Mouse (Mus musculus): Measurements from ENCODE around the gene Procr.
"Not testable (repeated sequence)": the region's sequence is repeated elsewhere in the genome, so short reads cannot be mapped to it uniquely, and the experiment has no call there.

Gene Procr

DNA sequence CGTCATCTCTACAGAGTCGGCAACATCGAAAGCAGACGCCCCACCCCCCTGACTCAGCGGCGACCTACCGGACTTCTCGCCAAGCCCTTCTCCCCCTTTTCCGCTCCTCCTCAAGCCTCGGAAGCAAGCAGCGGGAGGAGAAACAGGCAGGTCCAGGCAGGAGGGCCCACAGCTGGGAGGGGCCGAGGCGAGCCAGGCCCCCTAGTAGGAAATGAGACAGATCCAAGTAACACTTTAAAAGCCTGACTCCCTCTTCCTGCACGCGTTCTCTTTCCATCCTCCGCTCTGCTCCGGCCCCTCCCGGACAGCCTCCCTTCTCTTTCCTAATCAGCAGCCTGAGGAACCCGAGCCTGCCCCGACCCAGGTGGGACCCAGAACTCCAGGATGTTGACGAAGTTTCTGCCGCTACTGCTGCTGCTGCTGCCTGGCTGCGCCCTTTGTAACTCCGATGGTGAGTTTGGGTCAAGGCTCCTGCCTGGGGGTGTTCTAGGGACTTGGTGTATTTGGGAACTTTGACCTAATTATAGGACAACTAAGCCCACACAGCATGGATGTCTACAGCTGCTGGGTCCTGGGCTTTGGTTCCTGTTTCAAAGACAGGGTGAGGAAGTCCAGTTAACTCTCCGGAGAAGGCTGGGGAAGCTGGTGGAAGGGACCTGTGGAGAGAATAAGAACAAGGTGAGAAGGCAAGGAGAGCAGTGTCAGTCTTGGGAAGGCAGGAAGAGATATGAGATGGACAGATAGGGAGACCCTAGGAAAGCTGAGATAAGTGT, at the start of gene Procr:
Gene Procr, plus strand, starts transcription at position 104 of the 773 bp plus-strand sequence.
- peak; percentile 55 for DNase-seq (ENCODE audit: low read depth, low spot score)

DNA sequence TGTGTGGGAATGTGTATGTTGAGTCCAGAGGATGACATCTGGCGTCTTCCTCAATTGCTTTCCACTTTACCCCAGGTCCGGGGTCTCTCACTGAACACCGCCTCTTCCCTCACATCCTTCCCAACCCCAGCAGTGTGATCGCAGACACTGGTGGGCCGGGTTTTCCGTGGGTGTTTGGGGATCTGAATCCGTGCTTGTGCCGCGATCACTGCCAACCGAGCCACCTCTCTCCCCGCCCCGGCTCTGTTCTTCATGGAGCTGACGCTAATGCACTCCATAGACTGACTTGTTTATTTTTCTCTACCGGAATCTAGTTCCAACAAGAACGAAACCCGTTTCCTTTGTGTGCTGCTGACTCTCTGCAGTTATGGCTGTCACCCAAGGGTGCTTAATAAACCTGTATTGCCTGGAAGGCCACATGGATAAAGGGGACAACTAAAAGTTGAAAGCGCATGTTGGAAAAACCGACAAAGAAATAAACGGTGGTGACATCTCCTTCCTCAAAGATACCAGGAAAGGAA, 49.5 kb upstream of the Procr start:
- no peak for DNase-seq (ENCODE audit: low read depth, low spot score)

DNA sequence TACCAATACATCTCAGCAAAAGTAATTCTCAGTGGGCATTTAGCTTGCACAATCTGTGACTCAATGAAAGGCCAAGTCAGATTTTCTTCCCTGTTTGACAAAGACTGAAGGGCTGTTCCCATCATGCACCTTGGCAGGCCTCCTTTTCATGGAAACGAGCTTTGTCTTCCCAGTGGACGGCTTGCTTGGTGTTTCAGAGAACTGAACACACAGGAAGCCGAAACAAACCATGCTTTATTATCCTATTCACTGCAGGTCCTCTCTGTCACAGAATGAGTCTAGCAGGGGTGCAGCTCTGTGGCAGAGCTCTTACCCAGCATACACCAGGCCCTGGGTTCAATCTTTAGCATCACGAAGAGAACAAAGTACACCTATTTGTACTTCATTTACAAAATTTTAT, 47.3 kb upstream of the Procr start:
- DNase-seq (ENCODE audit: low read depth, low spot score) = no peak

DNA sequence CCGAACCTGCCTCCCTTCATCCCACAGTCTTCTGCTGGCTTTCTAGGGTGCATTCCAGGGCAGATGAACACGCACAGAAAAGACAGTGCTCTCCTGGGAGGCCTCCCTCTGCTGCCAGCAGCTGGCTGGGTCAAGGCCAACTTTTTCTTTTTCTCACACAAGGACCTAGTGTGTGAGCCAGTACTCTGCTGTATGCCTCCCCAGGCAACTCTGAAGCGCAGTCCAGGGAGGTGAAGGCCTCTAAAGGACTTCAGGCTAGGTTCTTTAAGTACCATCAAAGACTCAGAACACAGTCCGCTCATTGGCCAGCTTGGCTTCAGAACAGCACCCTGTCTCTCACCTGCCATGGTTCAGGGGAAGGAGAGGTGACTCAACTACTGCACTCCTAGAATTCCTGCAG, 43.7 kb upstream of the Procr start:
- DNase-seq (ENCODE audit: low read depth, low spot score) = no peak

DNA sequence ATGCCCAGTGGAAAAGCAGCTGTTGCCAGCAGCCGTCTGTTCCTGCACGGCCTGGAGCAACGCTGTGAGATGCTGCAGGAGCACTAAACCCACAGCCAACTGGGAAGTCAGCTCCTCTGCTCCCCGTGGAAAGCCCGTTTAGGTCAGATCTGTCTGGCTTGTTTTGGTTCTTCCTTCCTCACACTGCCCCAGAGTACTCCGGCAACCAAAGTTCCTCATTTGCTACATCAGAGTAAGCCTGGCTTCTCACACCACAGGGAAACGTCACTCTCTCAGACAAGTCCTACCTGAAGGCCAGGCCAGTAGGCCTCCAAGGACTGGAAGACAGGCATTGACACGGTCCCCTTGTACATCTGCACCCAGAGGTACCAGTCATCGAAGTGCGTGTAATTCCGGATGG, 40.4 kb upstream of the Procr start:
- DNase-seq (ENCODE audit: low read depth, low spot score) = no peak

DNA sequence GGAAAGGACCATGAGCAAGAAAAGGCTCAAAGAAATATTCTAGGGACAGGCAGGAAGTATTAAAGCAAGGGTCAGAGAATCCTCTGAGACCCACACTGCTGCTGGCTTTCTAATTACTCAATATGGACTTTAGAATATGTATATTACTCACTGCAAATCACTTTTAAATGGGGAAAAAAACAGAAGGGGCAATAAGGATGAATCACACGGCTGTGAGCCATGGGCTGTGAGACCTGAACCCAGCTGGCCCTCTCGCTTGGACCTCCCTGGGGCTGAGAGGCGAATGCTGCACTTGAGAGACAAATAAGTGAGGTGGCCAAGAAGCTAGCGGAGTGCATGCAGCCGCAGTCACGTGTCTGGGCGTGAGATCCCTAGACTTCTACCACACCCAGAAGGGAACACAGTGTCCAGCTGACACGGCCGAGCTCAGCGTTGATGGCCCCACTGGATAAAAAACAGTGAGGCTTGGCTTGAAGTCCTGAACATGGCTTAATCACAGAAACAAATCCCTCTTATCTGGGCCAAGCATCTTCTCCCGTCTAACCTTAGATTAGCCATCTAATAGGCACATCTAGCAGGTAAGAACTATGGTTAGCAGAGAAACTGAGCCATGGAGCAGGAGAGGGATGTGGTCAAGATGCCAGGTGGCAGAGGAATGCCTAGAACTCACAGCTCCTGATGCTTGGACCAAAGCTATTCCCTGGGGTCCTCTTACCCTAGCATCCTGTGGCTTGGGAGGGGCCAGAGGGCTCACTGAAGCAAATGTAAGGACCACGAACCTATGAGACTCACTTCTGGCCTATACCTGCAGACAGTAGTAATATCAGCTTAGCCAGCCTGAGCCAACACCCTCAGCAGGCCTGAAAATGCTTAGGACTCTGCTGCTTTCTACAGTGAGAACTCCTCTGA, 33.6 kb upstream of the Procr start:
- no peak for DNase-seq (ENCODE audit: low read depth, low spot score)

DNA sequence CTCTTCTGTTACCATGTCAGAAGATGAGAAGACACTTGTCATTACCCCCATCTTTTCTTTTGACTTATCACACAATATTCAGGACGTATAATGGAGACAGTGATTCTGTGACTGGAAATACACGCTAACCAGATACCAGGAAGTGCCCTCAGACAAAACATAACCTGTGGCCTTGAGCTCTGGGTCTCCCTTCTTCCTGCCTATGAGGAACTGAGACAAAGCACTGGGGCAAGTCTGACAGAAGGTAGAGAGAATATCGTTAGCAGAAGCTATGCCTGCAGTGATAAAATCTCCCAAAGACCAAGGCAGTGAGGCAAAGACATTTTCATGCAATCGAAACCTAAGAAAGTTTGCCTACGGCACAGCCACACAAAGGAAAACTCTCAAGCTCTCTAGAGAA, 30.3 kb upstream of the Procr start:
- DNase-seq (ENCODE audit: low read depth, low spot score) = no peak

DNA sequence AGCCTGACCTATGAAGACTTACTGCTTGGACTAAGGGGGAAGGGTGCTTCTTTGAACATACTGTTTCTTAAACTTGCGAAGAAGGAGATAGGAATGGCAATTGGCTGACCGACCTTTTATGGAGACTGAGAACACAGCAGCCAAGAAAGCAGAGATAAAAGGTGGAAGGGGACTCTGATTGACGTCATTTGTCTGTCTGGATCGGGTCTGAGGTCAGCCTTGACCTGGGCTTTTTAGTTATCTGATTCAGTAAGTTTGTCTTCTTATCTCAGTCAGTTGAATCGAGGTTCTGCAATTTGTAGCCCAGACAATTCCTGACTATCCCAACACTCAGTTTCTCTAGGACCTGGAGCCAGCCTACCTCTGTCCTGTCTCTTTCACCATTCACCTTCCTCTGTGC, 26.9 kb upstream of the Procr start:
- DNase-seq (ENCODE audit: low read depth, low spot score) = no peak

DNA sequence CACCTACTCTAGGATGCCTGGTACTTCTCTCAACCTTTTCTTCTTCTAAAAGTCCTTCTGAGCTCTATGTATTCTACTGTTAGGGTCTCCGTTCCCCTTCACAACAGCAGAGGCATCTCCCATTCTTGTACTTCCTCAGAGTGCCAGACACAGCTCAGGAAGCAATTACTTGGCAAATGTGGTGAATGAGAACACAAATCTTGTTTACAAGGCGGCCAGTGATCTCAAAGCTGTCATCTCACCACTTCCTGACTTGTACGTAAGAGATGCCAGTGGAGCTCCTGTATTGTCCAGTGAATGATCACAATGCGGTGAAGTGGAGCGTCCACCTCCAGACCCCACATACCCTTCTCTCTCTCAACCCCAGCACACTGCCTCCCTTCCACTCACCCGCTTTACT, 26.4 kb upstream of the Procr start:
- DNase-seq (ENCODE audit: low read depth, low spot score) = no peak

DNA sequence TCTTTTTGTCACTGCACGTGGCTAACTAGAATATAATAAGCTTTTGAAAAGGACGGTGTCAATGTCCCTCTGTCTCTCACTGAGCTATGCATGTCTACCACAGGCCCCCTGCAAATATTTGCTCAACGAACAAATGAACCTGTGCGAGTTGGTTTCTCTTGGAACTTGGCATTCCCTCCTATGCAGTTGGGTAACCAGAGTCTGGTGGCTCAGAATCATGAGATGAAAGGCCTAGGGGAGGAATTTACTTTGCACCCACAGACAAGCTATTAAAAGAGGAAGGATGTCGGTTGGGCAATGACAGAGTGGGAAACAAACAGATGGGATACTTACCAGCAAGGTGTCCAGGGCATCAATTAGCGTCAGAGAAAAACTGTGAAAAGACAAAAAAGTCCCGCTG, 24.6 kb upstream of the Procr start:
- no peak for DNase-seq (ENCODE audit: low read depth, low spot score)

DNA sequence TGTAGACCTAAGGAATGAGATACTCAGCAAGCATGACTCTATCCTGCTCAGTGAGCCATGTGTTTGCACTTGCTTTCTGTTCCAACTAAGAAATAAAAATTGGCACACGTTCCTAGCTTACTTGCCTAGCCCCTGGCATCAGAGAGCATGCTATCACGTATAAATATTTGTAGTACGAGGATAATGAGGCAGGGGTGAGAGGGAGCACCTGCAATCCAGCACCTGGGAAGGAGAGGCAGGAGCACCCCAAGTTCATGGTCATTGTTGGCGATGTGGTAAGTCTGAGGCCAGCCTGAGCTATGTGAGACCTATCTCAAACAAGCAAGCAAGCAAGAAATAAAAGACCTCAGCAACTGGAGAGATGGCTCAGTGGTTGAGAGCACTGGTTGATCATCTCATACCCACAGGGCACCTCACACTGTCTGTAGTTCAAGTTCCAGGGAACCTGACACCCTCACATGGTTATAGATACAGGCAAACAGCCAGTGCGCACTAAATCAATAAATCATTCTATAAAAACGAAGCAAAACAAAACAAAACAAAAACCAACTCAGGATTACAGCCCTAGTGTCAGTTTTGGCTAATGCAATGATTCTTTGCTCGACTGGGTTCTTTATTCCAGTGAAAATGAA, 23.0 kb upstream of the Procr start:
- DNase-seq (ENCODE audit: low read depth, low spot score) = no peak

DNA sequence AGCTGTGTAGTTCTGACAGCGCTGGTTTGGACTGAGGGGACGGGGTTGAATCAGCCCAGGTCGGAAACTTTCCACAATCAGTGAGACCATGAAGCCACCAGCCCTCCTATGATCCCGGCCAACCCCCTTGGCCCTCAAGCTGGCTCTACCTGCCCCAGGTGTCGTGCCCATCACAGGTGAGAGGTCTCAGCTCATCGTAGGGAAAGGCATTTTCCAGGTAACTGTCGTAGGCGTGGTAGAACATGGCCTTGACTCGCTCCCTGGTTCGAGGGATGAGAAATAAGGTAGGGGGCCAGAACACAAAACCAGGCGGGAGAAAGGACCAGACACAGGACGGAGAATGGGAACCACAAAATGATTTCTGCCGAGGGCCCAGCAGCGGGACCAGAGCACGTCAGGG, 22.2 kb upstream of the Procr start:
- DNase-seq (ENCODE audit: low read depth, low spot score) = no peak

DNA sequence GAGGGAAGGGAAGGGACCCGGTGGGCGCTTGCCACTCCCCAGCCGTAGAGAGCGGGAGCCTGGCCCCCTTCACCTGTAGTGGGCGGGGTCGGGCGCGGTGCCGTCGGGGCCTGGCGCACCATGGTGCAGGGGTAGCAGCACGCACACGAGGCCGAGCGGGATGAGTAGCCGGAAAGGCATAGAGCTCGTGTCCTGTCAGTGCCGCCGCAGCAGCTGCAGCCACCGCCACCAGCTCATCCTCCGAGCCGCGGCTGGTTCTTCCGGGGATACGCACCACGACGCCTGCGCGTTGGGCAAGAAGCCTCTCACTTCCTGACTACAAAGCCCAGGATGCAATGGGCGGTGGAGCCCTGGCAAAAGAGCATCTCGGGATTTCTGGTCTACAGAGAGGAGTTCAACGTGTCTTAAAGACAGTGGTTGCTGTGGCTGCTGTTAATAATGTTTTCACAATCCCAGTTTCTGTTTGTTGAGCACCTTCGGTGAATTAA, 21.7 kb upstream of the Procr start, which contains the start of gene Edem2:
Gene Edem2, minus strand, starts transcription at position 318 of the 488 bp plus-strand sequence.
- peak; percentile 91 for DNase-seq (ENCODE audit: low read depth, low spot score)

DNA sequence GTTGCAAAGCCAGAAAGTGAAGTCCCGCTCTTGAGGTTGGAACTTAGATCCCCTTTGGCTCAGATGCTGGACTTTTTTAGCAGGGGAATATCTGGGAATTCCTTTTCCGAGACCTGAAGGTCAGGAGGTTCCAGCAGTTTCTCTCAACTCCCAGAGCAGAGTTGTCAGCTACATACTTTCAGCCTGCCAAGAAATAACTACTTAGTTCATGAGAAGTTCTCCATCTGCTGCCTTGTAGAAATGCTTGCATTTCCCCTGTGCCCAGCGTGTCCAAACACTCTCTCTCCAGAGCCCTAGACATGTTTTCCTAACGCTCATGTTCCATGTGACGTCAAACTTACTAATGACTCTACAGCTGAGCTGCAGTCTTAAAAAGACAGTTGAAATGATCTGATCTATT, 15.8 kb upstream of the Procr start:
- DNase-seq (ENCODE audit: low read depth, low spot score) = no peak

DNA sequence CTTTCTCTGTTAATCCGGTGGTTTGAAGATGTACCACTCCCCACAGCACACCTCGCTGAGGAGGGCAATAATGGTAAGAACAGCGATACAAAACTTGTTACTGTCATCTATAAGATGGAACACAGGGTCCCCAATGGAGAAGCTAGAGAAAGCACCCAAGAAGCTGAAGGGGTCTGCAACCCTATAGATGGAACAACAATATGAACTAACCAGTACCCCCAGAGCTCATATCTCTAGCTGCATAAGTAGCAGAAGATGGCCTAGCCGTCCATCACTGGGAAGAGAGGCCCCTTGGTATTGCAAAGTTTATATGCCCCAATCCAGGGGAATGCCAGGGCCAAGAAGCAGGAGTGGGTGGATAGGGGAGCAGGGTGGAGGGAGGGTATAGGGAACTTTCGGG, 15.2 kb upstream of the Procr start, which contains the start of gene Gm17581:
Gene Gm17581, minus strand, starts transcription at position 101 of the 400 bp plus-strand sequence.
- not testable (repeated sequence) for DNase-seq (ENCODE audit: low read depth, low spot score)

DNA sequence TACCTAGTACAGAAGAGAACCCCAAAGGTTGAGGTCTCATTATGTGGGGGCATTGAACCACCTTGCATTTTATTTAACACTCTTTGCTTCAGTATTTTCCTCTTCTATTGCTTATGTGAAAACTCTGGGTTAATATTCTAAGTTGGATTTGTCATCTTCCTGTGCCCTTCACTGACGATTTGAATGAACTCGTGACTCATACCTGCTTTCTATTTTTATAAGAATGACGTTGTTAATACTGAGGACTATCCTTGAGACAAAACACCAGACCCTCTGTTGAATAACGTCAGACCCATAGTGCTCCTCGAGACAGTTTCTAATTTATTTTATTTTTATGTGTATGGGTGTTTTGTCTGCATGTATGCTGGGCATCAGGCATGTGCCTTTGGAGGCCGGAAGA, 14.0 kb upstream of the Procr start:
- DNase-seq (ENCODE audit: low read depth, low spot score) = no peak

DNA sequence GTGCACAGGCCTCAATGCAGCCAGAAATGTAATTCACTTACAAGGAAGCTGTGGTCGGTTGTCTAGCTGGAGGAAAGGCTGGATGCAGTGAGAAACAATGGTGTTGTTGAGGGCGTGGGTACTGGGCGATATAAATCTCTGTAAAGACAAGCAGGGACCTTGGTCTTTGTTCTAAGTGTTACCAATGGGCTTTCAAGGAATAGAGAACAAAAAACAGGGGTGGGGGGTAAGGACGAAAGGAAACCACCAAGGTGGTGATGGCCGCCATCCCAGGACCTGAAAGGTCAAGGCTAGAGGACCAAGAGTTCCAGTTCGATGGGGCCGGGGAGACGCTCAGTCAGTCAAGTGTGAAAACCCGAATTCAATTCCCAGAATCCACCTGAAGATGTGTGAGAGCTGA, 13.1 kb upstream of the Procr start:
- DNase-seq (ENCODE audit: low read depth, low spot score) = peak; percentile 83

DNA sequence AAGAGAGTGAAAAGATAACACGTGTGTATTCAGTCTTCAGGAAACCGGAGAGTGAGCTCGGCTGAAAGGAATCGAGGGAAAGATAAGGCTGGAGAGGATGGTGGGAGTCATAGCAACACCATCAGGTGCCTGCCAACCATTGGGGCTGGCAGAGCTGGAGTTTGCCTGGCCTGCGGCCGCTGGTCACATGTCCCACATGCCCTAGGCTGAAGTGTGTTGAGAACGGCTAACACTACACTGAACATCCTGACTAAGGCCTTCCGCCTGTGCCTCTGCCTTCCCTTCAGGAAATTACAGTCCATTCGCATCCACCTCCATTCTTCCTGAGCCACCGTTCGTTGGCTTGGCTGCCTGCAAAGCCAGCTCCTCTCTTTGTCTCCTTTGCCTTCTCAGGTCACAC, 8.7 kb upstream of the Procr start:
- DNase-seq (ENCODE audit: low read depth, low spot score) = no peak

DNA sequence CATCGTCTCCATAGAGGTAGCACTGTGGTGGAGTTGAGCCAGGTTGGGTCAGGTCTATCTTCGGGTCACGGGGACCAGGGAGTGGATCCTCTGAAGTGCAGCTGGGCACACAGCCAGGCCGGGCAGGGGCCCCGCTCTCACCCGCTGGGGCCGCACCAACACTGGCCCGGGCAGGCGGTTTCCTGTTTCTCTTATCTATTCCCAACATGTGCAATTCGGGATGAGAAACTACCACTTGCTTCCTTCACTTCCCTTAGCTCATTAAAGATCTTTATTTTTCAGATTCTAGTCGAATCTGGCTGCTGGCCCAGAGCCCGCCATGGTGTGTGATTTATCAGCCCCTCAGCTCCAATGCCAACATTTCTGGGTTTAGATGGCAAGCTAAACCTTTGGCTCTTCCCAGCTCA, 8.0 kb upstream of the Procr start:
- no peak for DNase-seq (ENCODE audit: low read depth, low spot score)

DNA sequence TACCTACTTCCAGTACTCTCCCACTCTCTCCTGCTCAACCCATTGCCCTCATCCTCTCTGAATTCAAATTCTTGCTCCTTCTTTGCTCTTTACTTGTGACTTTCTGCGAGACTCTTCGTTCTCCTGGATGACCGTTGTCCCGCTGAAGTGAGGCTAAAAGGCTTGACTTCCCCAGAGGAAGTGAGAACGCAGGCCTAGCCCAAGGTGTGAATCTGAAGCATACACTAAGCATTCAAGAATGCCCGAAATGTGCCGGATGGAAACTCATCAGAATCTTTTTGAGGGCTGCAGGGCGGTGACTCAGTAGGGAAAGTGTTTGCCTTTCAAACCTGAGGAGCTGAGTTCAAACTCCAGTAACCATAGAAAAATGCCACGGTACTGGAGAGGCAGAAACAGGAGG, 7.6 kb upstream of the Procr start:
- peak; percentile 14 for DNase-seq (ENCODE audit: low read depth, low spot score)

DNA sequence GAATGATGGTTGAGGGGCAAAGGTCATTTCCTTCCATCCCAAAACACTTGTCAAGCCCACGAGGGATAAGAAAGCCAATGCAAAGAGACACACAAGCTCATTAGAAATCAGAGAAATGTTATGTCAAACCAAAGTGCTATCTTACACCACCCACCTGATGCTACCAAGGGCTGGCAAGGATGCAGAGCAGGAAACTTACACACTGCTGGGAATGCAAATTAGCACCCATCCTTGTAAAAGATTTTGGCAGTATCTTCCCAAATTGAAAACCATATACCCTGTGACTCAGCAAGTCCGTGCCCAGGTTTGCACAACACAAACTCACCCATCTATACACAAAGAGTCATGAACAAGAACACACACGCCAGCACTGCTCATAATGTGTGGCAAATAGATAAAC, 5.4 kb upstream of the Procr start:
- no peak for DNase-seq (ENCODE audit: low read depth, low spot score)

DNA sequence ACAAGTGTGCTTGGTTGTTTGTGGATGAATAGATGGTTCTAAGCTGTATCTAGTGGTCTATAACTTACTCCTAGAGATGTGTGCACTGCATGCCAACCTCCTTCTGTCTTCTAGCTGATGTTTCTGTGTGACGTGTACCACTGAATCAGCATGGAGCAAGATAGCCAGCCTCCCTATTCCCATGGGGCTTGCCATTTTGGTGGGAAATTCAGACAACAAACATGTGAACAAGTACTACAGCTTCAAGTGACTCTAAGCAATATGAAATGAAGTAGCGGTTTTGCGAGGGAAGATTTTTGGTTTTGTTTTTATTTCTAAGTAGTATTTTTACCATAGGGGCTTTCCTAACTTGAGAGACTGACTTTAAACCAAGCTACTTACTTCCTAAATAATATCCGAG, 1.5 kb upstream of the Procr start:
- no peak for DNase-seq (ENCODE audit: low read depth, low spot score)
